Mouse (Mus musculus) G1E-ER4 (cell line): ENCODE results near the gene Stk11. TPM values are rescaled to one million over a fixed set of nuclear protein-coding genes. Genes with fewer than 3 reads are reported as not detected.

Source experiments
- GATA1 ChIP-seq: IDR thresholded peaks from one replicate; pipeline ENCODE4 v1.8.0; 2012; ENCODE audit warnings: low read length, inconsistent platforms
- polyA plus RNA-seq: library from polyadenylated mRNA; stranded (reverse); fragments of >175 nt; gene quantifications from 2 replicates; pipeline ENCODE4 v1.2.3, GENCODE M21; 2012

Stk11 gene
- polyA plus RNA-seq, 1 experiment, result 140 TPM

DNA sequence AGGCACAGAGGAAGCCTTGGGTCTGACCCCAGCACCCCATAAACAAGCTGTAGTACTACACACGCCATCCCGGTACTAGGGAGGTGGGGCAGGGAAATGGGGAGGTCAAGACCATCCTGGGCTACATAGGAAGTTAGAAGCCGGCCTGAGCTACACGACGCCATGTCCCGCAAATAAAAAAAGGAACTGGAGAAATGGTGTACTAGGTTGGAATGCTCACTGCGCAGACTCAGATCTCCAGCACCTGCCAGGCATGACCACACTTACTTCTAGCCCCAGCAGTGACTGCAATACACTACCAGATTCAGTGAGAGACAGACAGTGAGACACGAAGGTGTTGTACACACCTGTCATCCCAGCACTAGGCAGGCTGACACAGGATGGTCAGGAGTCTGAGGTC lies 28.1 kb upstream of the Stk11 start:
- no peak for TF ChIP-seq GATA1

DNA sequence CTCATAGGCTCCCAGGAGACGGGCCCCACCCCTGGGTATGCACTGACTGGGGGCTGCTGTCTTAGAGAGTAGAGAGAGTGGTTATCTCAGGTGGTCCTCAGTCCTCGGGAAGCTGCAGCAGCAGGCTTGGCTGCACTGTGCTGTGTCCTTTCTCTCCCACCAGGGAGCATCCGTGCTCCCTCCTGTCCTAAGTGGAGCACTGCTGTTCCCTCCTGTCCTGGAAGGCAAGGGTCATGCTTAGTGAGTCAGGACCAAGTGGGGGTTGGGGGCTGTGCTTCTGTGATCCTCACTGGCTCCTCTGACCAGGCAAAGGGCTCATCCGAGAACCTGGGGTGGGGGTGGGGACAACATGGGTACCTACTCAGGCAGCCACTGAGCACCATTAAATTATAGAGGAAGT lies 26.5 kb upstream of the Stk11 start:
- TF ChIP-seq GATA1, result no peak

DNA sequence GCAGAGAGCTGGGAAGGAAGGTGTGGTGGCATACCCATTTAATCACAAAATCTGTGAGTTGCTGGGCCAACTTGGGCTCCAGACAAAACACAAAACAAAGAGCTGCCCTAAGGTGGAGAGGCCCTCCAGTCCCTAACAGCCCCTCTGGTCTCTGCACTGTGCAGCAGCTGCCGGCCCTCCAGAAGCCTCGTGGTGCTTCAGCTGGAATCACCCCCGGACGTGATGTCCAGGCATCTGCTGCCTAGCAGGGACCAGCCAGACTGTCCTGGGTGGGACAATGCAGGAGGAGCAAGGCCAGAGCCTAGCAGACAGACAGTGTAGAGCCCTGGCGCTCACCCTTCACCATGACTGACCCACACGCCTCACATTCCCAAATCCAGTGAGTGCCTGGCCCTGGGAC lies 24.1 kb upstream of the Stk11 start:
- no peak for TF ChIP-seq GATA1

DNA sequence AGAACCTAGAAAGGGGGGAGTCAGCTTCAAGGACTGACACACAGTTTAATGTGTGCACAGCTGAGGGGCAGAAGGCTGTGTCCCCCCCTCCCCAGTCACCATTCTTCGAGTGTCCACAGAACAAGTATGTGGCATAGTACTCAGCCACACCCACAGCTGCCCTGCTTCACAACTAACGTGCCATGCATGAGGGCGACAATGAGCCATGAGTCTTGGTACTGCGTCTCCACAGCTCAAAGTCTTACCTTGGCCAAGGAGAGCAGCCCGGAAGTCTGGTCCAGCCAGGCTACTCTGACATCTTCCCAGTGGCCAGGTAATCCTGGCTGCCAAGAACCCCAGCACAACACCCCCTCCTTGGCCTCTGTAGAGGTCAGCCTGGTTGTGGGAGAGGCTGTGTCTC lies 22.9 kb upstream of the Stk11 start:
- TF ChIP-seq GATA1, result no peak

DNA sequence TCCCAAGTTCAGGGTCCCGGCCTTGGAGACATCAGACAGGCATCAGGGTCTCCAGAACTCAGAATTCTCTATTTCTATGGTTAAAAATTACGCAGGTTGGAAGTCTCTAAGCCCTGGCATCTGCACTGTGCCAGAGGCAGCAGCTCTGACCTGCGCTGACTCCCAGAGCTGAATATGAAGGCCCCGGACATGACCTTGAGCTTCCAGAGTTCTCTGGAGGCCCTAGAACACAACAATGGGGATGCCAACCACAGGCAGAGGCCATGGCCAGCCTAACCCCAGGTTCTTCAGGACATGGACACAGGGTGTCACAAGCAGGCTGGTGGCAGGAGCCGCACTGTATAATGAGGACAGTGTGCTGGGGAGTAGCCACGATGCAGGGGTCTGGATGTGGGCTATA lies 21.5 kb upstream of the Stk11 start:
- TF ChIP-seq GATA1, result no peak

DNA sequence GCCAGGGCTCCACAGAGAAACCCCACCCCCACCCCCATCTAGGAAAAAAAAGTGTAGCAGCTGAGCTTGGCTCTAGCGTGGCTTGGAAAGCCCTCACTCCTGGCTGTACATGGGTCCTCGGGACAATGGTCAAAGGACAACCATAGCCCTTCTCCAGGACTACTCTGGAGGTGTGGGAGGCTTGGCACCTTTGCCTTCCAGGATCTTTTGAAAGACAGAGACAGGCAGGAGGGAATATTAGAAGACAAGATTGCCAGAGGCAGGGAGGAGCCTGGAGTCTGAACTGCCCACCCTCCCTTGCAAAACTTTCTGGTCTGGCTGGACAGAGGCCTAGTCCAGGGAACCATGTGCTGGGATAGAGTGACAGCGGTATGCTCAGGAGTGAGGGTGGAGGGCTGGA lies 20.9 kb upstream of the Stk11 start:
- TF ChIP-seq GATA1, result no peak

DNA sequence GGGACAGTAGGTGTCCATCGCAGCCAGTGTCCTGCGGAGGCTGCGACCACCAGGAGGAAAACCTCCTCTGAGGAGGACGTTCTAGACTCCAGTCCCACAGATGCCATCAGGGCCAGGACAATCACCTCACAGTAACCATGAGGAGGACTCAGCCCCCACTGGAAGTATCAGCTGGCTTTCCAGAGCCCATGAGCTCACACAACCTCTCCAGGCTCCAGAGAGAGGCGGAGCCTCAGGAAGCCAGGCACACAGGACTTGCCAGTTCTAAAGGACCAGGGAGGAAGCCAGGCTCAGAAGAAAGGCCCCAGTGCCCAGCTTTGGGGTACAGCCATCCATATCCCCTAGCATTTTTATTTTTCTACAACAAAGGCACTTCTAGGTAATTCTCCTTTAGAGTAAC lies 20.1 kb upstream of the Stk11 start:
- TF ChIP-seq GATA1, result no peak

DNA sequence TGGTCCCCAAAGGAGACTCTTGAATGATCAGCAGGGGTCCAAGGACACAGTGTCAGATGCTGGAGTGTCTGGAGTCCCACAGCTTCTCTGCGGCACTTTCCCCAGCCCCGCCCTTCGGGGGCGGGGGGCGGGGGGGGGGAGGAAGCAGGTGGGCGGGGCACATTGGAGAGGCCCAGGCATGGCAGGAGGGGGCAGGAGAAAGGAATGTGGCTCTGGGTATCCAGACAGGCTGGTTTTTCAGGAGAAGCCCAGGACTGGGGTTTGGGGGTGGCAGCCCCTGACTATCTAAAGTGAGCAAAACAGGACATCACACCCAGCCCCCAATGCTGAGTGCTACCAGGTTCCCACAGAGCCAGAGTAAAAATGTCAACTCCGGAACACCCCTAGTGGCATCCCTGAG lies 18.3 kb upstream of the Stk11 start:
- no peak for TF ChIP-seq GATA1

DNA sequence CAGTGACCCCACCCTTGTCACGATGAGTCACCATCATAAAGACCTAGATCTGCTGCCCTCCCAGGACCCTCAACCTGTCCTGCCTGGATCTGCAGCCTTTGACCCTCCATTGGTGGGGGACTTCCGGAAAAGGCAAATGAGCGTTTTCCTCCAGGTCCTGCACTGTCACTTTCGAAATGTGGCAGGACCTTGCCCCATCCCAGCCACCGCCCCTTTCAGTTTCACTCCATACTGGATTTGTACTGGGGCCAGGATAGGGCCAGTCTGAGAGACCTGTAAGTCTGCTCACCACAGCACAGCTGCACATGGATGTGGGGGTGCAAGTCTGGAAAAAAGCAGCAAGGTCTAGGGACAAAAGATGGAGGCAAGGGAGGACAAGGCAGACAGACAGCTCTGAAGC lies 17.0 kb upstream of the Stk11 start:
- TF ChIP-seq GATA1, result no peak

DNA sequence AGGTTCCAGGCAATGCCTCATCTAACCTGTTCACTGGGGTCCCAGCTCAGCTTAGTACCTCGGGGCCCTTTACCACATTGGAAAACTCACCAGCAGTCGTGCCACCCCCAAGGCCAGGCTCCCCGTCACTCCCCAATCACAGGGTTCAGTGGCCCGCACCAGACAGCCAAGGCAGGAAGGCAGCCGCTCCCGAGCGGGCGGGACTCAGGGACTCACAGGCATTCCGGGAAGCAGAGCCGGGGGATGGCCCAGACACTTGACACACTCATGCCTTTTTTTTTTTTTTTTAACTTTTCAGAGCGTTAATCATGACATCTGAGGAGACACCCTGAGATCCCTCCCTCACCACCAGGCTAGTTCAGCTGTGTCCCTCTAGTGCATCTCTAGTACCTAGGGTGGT lies 14.6 kb upstream of the Stk11 start:
- no peak for TF ChIP-seq GATA1

DNA sequence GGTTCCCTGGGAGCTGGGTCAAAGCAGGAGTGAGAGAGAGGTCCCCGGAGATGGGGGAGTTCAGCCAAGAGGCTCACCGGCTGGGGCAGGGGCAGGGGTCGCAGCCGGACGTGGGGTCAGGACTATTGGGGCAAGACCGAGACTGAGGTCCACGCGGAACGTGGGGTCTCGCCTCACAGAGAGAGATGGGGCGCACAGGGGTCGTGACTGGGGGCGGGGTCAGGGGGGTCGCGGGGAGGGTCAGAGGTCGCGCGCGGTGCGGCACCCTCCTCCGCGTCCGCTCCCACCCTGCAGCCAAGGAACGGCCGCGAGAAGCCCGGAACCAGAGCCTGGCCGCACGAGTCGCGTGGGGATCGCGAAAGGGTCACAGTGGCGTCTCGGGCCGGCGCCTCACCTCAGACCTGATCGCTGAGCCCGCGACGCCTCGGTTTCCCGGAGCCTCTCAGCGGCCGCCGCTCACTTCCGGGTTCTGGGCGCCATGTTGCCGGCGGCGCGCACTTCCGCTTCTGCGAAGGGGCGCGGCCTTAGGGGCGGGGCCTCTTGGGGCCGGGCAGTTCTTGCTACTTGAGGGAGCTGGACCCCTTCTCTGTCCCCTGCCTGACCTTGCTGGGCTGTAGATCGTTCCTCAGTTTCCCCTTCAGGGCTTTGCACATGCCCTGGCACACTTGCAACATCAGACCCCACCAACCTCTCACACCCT lies 13.2 kb upstream of the Stk11 start:
- no peak for TF ChIP-seq GATA1

DNA sequence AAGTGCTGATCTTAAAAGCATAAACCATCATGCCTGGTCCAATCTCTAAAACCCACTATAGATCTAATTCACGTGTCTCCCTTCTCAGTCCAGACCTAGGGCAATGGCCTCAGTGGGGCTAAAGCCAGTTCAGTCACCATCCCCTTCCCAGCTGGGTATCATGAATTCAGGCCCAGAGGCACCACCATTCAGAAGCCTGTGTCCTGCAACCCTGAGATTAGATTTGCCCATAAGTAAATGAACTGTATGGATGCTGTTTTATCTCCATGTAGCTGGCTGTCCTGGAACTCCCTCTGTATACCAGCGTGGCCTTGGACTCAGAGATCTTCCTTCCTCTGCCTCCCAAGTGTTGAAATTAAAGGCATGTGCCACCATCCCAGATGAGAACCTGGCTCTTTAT lies 12.6 kb upstream of the Stk11 start:
- TF ChIP-seq GATA1, result no peak

DNA sequence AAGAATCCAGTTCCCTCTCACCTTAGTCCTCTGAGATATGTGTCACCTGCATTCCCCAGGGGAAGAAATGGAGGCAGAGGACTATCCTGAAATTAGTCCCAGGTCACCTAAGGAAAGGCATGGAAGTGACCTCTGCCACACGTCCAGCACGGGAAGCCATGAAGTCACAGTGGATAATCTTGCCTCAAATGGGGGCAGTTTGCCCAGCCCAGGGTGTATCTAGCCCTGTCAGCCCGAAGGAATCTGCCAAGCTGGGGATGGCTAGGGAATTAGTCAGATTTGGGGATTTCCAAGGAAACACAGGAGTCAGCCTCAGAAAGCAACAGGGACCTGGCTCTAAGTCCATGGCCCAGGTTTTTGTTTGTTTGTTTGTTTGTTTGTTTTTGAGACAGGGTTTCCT lies 11.4 kb upstream of the Stk11 start:
- no peak for TF ChIP-seq GATA1

DNA sequence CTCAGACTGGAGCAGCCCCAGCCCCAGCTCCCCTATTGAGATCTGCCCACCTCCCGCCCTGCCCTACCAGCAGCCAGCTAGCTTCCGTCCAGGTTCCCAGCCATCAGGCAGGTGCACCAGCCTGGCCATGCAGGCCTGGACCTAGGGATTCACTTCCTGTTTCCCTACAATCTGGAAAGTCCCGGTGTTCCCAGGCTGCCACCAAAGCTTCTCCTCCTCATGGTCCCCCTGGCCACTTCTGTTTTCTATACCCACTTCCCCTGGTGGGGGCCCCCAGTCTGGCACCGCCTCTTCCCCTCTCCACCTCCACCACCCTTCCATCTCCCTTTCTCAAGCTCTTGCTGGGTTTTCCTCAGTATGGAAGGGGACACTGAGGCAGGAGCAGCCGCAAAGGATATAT lies 10.1 kb upstream of the Stk11 start, which contains the start of gene Sbno2:
TSS of gene Sbno2 (minus strand) at position 112 of the 400 bp plus-strand sequence.
- no peak for TF ChIP-seq GATA1

DNA sequence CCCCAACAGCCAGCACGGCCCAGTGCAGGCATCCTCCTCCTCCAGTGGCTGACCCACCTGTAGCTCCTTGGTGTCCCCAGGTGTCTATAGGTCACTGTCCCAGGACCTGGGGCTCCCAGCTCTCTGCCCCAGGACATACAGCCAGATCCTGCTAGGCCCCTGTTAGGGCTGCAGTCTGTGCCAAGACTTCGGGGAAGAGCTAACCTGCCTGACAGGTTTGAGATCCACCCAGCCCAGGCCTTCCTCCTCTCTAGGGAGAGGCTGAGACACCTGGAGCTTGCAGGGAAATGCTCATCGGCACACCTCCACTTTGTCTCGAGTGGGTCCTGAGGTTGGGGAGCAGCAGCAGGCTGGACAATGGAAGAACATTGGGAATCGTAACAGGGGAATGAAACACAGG lies 9.7 kb upstream of the Stk11 start:
- no peak for TF ChIP-seq GATA1

DNA sequence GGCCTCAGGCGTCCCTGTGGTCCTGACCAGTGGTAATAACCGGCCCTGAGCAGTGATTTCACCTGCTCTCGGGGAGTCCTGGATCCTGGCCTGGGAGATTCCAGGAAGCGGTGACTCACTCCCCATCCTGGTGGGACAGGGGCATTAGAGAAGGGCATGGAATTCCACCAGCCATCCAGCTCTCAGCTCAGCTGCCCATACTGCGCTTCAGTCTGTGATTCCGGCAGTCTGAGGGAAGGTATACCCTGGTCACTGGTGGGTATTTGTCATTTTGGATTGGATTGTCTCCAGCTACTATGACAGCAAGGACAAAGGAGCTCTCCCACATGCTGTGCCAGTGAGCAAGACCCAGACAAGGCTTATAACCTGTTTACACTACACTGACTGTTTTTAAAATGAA lies 7.9 kb upstream of the Stk11 start:
- TF ChIP-seq GATA1, result no peak

DNA sequence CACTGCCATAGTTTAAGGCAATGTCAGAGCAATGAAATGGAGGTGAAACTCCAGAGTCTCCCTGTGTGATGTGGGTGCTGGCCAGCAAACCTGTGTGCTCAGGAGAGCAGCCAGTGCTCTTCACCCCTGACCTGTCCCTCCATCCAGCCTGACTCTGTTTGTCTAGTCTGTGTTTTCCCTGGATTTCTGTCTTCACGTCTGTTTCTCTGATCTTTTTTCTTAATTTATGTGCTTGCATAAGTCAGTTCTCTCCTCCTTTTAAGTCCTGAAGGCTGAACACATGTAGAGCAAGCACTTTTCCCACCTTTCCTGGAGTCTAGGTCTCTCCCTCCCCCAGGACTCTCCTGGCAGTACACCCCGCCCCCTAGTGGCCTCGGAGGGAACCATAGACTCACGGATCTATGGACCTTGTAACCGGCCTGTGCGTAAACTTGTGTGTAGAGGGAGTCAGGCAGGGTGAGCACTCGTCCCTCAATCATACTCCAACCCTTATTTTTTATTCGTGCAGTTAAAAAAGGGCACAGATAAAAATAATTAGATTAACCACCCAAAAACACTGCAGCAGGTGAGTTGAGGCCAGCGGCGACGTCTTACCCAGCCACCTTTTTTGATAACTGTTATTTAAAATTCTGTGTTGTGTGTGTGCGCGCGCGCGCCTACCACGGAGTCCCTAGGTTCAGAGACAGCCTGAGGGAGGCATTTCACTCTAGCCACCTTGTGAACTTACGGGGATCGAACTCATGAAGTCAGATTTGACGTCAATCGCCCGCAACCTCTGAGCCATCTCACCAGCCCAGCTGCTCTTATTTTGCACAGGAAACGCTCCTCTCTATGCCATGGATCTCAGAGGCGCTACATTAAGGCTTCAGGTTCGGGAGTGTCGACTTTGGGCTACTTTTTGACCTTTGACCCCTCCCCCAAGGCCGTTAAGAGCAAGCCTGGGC lies 990 bp upstream of the Stk11 start:
- no peak for TF ChIP-seq GATA1
